Mouse (Mus musculus) hematopoietic stem cell, adult 5-6 weeks (primary cell): Measurements from ENCODE around the gene Cd3e. TPM values are rescaled to one million over a fixed set of nuclear protein-coding genes. Genes with fewer than 3 reads are reported as not detected.
"Not testable (repeated sequence)": the region's sequence is repeated elsewhere in the genome, so short reads cannot be mapped to it uniquely, and the experiment has no call there.

Experiments used
- ATAC-seq, 2 experiments: fragments of 125-278 bp in 1 of 2; replicated peaks in 1 of 2; 2 replicates each; pipeline ENCODE4 v1.8.0; 2016 to 2017; ENCODE audit warnings: inconsistent platforms in 2 of 2, mild to moderate bottlenecking in 2 of 2, moderate number of reproducible peaks in 2 of 2, low read depth in 1 of 2, moderate TSS enrichment in 1 of 2; ENCODE audit not compliant: low FRiP score in 2 of 2, poor library complexity in 2 of 2, severe bottlenecking in 2 of 2, insufficient read depth in 1 of 2, low TSS enrichment in 1 of 2
- total RNA-seq: library from RNA; stranded (forward); fragments of 172-1452, 232-1000 nt; gene quantifications from 2 replicates; pipeline ENCODE4 v1.2.3, GENCODE M21; 2017

Cd3e gene
- 0.20 TPM in 1 of 2 replicates, not detected in the other for total RNA-seq

DNA sequence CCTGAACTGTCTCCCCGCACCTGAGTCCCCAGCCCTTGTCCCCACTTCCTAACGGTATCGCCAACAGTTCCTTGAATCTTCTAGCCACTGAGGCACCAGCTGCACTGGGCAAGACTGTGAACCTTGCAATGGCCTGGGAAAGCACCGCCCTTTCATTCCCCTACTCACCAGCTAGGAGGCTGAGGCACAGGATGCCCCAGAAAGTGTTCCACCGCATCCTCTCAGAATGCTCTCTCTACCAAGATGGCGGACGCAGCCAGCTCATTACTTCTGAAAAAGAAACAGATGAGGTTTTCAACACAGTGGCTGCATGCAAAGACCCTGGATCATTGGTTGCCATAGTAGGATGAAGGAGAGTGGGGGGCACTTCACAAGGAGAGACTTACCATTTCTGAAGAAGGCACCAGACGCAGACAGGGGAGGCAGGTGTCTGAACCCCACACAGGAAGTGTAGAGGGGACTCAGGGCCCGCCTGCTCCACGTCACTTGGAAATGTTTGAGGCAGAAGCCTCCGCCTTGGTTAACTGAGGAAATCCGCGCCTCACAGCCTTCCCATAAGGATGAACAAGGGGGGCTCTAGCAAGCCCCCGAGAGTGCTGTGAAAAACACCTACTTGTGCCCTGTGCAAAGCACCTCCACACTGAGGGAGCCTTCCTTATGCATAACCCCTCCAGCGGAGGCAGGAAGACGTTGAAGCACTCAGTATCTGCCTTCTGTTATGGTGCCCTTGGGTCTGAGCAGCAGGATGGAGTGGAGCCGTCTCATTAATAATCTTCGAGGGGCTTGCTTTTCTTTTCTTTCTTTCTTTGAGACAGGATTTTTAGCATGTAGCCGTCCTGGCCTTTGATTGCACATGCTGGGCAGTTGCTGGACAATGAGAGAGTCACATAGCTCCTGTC is at the start of gene Cd3e:
TSS of gene Cd3e (minus strand) at position 448 of the 899 bp plus-strand sequence.
- no peak for ATAC-seq

DNA sequence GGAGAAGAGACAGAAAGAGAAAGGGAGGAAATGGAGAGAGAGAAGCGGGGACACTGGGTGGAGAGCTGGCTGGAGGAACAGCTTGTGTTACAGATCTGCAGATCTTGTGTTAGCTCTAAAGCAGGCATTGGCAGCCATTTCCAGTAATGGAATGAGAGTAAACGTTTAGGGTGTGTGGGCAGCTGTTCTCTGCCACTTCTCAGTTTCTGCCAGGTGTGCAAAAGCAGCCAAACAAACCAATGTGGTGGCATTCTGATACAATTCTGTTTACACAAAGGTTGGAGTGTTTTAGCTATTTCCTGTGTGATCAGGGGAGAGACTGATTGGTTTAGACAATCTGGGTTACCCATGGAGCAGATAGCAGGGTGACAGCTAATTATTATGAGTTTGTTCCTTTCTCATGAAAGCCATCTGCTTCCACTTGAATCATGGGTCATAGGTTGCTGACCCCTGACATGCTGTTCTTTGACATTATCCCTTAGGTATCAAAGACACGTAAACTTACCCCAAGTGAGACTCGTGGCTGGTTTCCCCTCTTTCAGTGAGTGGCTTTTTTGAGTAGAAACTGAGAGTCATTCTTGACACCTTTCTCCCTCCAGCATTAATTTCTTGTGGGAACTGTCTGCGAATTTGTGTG is 49.0 kb upstream of the Cd3e start:
- no peak for ATAC-seq

DNA sequence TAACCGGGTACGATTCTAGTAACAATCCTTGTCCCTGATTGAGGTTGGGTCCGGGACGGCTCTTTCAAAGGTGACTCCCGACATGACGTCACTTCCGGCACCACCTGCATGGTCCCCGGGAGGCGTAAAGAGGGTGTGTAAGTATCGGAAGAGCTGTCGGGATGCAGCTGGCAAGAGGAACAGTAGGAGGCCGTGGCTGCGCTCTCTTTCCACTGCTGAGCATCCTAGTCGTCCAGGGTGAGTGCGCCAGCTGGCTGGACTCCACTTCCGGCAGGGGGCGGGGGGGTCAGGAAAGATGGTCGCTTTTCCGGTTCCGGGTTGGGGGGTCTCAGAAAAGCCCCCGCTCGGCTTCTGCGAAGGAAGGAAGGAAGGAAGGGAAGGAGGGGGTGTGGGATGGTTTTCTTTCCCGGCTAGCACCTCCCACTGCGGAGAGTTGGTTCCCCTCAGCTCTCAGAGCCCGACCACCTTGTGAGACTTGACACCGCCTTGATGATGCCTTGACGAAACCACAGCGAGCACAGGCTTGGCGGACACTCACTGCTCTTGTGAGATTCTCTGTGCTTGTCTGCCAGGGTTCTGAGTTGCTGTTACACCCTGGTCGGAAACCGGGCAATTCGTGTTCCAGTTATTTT is 45.8 kb upstream of the Cd3e start, which contains the start of gene Mpzl3:
TSS of gene Mpzl3 (plus strand) at position 105 of the 632 bp plus-strand sequence.
- peak; percentile 68 to 71 for ATAC-seq

DNA sequence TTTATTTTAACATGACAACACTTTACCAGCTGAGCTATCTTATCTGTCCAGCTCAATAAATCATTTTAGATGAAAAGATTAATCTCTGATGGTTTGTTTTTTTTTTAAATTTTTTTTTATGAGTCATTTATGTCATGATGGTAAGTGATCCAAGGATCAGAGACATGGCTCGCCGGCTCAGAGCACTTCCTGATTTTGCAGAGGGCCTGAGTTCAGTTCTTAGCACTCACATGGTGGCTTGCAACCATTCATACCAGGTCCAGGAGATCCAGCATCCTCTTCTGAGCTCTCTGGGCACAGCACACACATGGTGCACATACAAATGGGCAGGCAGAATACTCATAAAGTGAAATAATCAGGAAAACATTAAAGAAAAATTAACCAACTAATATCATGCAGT is 40.9 kb upstream of the Cd3e start:
- no peak for ATAC-seq

DNA sequence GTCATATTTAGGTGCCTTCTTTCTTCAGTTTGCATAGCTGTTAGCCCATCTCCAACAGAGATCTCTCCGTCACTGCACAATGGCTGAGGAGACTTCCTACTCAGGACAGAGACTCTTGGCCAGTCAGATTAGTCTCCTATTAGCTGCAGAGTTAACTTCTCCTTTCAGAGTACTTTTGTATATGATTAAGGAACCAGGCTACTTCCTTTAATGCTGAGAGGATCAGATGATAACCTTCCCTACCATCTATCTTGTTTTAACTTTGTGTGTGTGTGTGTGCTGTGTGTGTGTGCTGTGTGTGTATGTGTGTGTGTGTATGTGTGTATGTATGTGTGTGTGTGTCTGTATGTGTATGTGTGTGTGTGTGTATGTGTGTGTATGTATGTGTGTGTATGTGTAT is 40.3 kb upstream of the Cd3e start:
- peak in 1 of 2 experiments; percentile 45; a peak in 1 of 4 replicates for ATAC-seq

DNA sequence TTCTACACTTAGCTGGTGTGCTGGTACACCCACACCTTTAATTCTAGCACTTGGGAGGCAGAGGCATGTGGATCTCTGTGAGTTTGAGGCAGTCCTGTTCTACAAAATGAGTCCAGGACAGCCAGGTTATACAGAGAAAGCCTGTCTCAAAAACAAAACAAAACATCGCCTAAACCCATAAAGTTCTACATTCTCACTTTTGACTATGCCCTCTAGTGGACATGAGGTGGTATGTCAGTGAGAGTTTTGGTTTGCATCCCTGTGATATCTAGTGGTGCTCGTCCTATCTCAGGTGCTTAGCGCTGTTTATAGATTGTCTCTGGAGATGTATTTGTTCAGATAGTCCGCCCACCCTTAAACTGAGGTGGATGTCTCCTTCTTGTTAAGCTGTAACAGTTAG is 39.1 kb upstream of the Cd3e start:
- peak in 1 of 2 experiments; percentile 56; a peak in 2 of 4 replicates for ATAC-seq

DNA sequence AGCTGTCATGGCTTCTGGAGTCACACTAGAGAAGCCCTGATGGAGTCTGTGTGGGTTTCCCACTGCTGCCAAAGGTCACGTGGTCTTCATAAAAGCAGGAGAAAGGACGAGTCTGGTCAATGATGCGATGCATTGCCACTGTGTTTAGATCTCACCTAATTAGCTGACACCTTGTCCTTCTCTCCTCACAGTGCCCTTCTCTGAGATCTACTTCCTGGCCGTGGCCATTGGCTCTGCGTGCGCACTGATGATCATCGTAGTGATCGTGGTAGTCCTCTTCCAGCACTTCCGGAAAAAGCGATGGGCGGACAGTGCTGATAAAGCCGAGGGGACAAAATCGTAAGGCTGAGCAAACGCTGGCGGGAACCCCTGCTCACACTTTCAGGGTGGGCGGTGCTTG is 37.5 kb upstream of the Cd3e start:
- no peak for ATAC-seq

DNA sequence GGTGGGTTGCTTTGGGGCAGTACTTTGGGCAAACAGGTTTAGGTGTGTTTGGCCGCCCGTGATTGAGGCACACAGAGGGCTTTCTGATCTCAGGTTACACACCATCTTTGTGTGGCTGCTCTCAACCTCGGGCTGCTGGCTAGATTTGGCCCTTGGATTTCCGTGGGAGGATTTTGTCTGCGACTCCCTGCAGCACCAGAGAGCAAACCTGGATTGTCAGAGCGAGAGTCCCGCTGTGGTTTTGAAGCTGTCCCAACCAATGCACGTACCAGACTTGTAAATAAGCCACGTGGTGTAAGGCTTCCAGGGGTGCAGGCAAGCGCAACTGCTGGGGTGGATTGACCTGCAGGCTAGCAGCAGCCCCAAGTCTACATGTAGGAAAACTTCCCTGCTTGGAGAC is 33.5 kb upstream of the Cd3e start:
- no peak for ATAC-seq

DNA sequence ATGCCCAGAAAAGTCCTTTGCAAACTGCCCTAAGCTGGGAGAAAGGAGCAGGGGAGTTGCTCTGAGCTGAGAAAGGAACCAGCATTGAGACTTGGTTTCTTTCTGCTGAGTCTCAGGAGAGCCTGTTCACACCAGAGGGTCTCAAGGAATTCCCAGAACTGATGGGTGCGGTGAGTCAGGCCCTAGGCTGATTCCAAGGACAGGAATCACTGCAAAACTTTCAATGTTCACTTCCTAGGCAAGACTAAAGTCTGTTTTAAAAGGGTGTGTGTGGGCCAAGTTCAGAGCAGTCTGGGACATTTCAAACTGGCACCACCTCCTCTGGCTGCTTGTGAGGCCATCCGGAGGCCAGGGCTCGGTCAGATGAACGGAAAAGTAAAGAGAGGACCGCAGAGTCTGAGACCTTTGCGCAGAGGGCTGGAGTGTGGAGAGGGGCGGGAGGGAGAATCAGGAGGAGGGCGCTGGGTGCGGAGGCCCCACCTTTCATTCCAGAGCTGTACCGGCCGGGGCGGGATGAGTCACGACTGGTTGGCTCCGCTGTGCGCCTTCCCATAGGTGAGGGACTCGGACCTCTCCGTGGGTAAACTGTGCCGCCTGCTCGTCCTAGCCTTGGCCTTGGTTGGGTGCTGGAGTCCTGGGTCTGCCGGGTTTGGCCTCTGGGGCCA is 32.8 kb upstream of the Cd3e start:
- peak in 1 of 2 experiments; percentile 33; a peak in 1 of 4 replicates for ATAC-seq

DNA sequence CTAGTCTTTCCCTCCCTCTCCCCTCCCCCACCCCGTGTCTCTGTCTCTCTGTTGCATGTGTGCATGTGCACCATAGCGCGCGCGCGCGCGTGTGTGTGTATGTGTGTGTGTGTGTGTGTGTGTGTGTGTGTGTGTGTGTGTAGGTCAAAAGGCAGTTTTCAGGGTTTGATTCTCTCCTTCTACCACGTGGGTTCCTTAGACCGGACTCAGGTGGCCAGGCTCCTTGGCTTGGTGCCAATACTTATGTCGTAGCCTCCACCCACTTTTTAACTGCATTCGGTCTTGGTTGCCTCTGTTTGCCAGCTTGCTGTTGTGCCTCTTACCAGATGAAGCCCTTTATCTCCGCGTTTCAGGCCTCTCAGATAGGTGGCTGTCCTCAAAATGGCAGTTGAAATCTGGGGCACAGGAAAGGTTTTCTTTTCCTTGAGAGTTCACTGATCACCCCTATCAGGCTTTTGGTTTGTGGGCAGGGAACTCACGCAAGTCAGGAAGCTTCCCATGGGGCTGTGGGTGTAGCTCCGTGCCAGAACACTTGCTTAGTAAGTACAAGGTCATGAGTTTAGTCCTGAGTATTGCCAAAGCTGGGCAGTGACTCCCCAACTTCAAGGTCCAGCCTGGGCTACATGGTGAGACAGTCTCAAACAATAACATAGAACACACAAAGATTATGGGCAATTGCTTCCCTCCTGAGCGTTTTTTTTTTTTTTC is 31.9 kb upstream of the Cd3e start:
- peak; percentile 25 to 51; a peak in 2 of 4 replicates for ATAC-seq

DNA sequence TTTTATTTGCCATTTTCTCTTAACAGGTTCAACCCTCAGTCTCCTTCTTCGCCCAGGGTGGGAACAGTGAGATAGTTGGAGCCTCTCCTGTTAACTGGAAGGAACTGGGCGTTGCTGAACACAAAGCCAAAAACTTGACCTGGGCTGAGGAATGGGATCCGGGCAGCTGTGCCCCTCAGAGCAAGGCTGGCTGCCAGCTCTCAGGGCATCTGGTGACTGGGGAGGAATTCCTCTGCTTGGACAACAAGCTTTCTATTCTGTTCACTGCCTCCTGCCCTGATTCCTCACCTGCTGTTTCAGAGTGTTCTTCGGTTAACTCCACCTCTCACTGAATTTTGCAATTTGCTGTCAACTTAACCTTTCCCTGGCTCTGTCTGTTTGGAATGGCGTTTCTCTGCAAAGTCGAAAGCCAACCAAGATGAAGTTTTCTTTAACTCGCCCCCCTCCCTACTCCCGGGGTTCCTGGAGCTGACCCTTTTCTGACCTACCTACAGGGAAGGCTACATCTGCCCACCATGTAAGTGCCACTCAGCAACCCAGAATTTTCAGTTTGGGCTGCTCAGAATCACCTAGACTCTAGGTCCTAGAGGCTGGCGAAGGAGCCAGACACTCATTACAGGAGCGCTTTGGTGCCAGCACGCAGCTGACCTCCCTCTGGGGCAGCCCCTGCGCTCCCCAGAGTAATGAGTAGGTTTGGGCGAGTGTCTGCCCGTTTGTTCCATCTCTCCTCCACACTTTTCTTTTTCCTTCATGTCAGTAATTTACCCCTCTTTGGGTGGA is 30.8 kb upstream of the Cd3e start:
- no peak for ATAC-seq

DNA sequence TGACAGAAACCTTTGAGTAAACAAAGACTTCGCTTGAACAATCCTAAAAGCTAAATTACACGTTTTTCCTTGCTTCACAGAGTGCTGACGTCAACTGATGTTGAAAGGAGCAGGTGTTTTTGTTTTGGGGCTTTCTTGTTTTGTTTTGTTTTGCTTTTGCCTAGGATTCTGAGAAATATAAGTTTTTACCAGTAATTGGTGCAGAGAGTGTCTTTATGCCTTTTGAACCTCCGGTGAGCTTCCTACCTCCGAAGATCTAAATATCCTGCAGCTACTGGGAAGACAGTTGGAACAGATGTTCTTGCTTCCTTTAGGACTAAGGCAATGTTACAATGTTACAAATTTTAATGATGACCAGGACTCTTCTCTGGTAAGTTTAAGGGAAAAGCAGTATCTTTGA is 30.1 kb upstream of the Cd3e start, which contains the start of gene Mpzl2:
TSS of gene Mpzl2 (plus strand) at position 301 of the 400 bp plus-strand sequence.
- no peak for ATAC-seq

DNA sequence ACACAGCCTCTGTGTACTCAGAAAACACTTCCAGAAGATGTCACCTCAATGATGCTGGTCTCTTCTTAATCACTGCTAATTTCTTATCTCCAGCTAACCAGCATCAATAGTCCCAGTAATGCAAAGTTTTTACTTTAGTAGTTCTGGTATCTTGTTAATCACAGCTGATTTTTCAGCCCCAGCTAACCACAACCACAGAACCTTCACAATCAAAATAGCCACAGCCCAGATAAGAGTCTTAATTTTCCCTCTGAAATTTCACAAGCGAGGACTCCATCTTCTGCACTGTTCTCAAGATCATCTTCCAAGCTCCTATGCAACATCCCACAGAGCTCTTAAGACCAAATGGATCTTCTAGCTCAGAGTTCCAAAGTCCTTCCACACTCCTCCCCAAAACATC is 28.4 kb upstream of the Cd3e start:
- ATAC-seq: not testable (repeated sequence)

DNA sequence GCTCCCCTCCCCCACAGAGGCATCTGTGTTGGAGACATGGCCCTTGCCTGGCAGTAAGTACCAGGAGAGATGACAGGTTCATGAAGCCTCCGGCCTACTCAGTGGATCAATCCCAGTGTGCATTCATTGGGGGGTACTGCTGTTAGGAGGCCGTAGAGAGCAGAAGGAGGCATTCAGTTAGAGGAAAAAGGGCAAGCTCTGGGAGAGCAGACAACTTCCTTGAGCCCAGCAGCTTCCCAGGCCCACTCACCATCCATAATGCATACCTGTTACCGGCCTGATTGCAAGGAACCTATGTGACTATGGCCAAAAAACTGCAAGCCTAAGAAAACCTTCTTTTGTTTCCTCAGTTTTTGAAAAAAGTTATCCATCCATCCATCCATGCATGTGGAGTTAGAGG is 25.1 kb upstream of the Cd3e start:
- 0 out of 4 replicates have a peak, but pooled peaks of 1 of the 2 experiments have one; percentile 17 for ATAC-seq

DNA sequence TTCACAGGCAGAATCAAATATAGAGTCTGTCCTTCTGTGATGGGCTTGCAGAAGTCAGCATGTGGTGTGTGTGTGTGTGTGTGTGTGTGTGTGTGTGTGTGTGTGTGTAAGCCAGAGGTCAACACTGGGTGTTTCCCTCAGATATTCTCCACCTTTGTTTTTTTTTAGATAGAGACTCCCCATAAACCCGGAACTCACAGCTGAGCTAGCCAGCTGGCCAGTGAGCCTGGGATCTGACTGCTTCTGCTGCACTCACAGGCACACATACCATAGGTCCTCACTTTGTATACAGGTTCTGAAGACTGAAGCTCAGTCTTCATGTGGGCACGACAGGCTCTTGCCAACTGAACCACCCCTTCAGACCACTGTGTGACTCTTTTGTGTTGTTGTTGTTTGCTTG is 22.8 kb upstream of the Cd3e start:
- no peak for ATAC-seq

DNA sequence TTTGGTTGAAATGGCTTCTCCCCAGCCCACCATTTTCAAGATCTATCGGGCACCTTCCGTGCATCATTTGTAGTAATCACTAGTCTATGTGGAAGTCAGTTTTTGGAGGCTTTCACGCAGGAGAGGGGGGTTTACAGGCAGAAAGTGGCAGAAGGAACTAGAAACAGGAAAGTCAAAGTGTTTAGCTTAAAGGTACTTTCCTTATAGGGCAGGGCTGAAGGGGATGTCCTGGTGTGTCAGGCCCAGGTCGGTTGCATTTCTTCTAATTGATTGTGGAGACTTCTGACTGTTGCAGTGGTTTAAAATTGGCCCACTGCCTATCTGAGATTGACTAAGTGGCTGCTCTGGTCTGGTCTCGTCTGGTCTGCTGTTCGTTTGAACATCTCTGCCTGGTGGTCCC is 20.9 kb upstream of the Cd3e start:
- no peak for ATAC-seq
